Mouse (Mus musculus) forebrain, embryonic 14.5 days (tissue): ENCODE data around the gene Cers2. TPM values are rescaled to one million over a fixed set of nuclear protein-coding genes. Genes with fewer than 3 reads are reported as not detected.
A peak's percentile ranks its signal among the peaks of the same experiment; 100 is the strongest.

ENCODE experiments used
- ATAC-seq: fragments of 200-750 bp; cut with Nextera tagmentation; 2 replicates; pipeline ENCODE4 v1.8.0; 2017; ENCODE audit warnings: mild to moderate bottlenecking, moderate library complexity
- DNase-seq: peaks from one replicate; pipeline ENCODE4 v3.0.0-alpha.2; 2015; ENCODE audit warnings: low spot score
- H3K27ac ChIP-seq: fragments of 300-500 bp; sonication (generic); 2 replicates; pipeline ENCODE4 v1.5.1; 2014; ENCODE audit warnings: low read depth, mild to moderate bottlenecking, control low read depth, low read length, moderate library complexity
- H3K27me3 ChIP-seq: fragments of 300-500 bp; sonication (generic); replicated peaks from 2 replicates; pipeline ENCODE4 v1.6.1; 2014; ENCODE audit warnings: low read length, control low read depth, mixed read lengths; ENCODE audit not compliant: control insufficient read depth, insufficient read depth
- H3K36me3 ChIP-seq: fragments of 300-500 bp; sonication (generic); 2 replicates; pipeline ENCODE4 v1.6.1; 2014; ENCODE audit warnings: low read length, control low read depth; ENCODE audit not compliant: control insufficient read depth, insufficient read depth
- H3K4me1 ChIP-seq: fragments of 300-500 bp; sonication (generic); 2 replicates; pipeline ENCODE4 v1.6.1; 2014; ENCODE audit warnings: antibody characterized with exemption, low read length, control low read depth; ENCODE audit not compliant: control insufficient read depth, insufficient read depth
- H3K4me2 ChIP-seq: fragments of 300-500 bp; sonication (generic); 2 replicates; pipeline ENCODE4 v1.6.1; 2014; ENCODE audit warnings: mild to moderate bottlenecking, control low read depth, low read length
- H3K4me3 ChIP-seq: fragments of 300-500 bp; sonication (generic); 2 replicates; pipeline ENCODE4 v1.5.1; 2014; ENCODE audit warnings: low read depth, low read length, control low read depth
- H3K9ac ChIP-seq: fragments of 300-500 bp; sonication (generic); 2 replicates; pipeline ENCODE4 v1.6.1; 2014; ENCODE audit warnings: mild to moderate bottlenecking, low read length, control low read depth, moderate library complexity
- H3K9me3 ChIP-seq: fragments of 300-500 bp; sonication (generic); replicated peaks from 2 replicates; pipeline ENCODE4 v1.6.1; 2016; ENCODE audit warnings: low read length, control low read depth, mixed read lengths; ENCODE audit not compliant: control insufficient read depth
- WGBS: fragments of 180-500 bp; shearing (Covaris S2); extraction: QIAGEN DNeasy Blood & Tissue Kit; methylation state at CpG from one replicate; pipeline ENCODE4 v1.1.7; 2014; 5-methylcytosine and 5-hydroxymethylcytosine counted together
- polyA plus RNA-seq: library from polyadenylated mRNA; unstranded; fragments of >200 nt; fragmentation: Nextera tagmentation; extraction: Ambion mirVana; gene quantifications from 2 replicates; pipeline ENCODE4 v1.2.1, GENCODE M21; 2014

Gene Cers2
- 75.8 and 91.8 TPM in 2 replicates for polyA plus RNA-seq

- peak within 1 kb of the TSS; percentile 68 for H3K4me2 ChIP-seq
- no peaks in the 10 kb centered on the region for H3K9me3 ChIP-seq
- peak; percentile 48 for DNase-seq
- peak within 1 kb of the TSS; percentile 92 for H3K4me3 ChIP-seq
- peaks cover 7% of the 10 kb centered on the region for H3K4me1 ChIP-seq
- peak within 1 kb of the TSS; percentile 95 for H3K27ac ChIP-seq
- ATAC-seq: peak; percentile 15; the same call in 1 of the 2 replicates
- H3K9ac ChIP-seq: peak within 1 kb of the TSS; percentile 99
- H3K36me3 ChIP-seq: no peaks in the 10 kb centered on the region
- H3K27me3 ChIP-seq: no peaks in the 10 kb centered on the region
- WGBS: 3% methylated on average over 27 of the region's 27 CpGs
These were observed at the start of gene Cers2 for GRCm38 (mm10) chr3:95314486-95315093. Cers2 (plus strand) TSS chr3:95314791.

GRCm38 (mm10) chr3:95266052-95266451 lies 48.5 kb upstream of the Cers2 start:
- H3K27me3 ChIP-seq: no peaks in the 10 kb centered on the region
- ATAC-seq (no peak), DNase-seq (no peak)
- H3K4me2 ChIP-seq: no peak overlapping the region
- H3K9ac ChIP-seq: no peak overlapping the region
- H3K36me3 ChIP-seq: peaks cover 67% of the 10 kb centered on the region
- no peak overlapping the region for H3K27ac ChIP-seq
- no peaks in the 10 kb centered on the region for H3K4me1 ChIP-seq
- H3K4me3 ChIP-seq: no peak overlapping the region
- H3K9me3 ChIP-seq: no peaks in the 10 kb centered on the region
- WGBS: 95% methylated on average over 3 of the region's 3 CpGs

GRCm38 (mm10) chr3:95267855-95268254 lies 46.7 kb upstream of the Cers2 start:
- DNase-seq: no peak
- no peak overlapping the region for H3K4me2 ChIP-seq
- H3K4me3 ChIP-seq: no peak overlapping the region
- H3K9ac ChIP-seq: no peak overlapping the region
- H3K36me3 ChIP-seq: peaks cover 55% of the 10 kb centered on the region
- ATAC-seq: no peak
- H3K9me3 ChIP-seq: no peaks in the 10 kb centered on the region
- H3K27ac ChIP-seq: no peak overlapping the region
- H3K4me1 ChIP-seq: no peaks in the 10 kb centered on the region
- H3K27me3 ChIP-seq: no peaks in the 10 kb centered on the region

GRCm38 (mm10) chr3:95269789-95270188 lies 44.8 kb upstream of the Cers2 start:
- Histone ChIP-seq H3K9me3 (no peaks in the 10 kb centered on the region), H3K9ac (no peak overlapping the region), H3K4me1 (no peaks in the 10 kb centered on the region), H3K36me3 (peaks cover 36% of the 10 kb centered on the region), H3K4me2 (no peak overlapping the region), H3K27ac (no peak overlapping the region), H3K4me3 (no peak overlapping the region), H3K27me3 (no peaks in the 10 kb centered on the region)
- WGBS: 87% methylated on average over 5 of the region's 5 CpGs
- no peak for ATAC-seq
- no peak for DNase-seq

GRCm38 (mm10) chr3:95270766-95271364 lies 43.7 kb upstream of the Cers2 start:
- Histone ChIP-seq H3K4me2 (no peak overlapping the region), H3K4me1 (no peaks in the 10 kb centered on the region)
- WGBS: 80% methylated on average over 12 of the region's 12 CpGs

GRCm38 (mm10) chr3:95273471-95273870 lies 41.1 kb upstream of the Cers2 start:
- no peak overlapping the region for H3K9ac ChIP-seq
- WGBS: 91% methylated on average over 5 of the region's 5 CpGs
- no peak for DNase-seq
- H3K9me3 ChIP-seq: no peaks in the 10 kb centered on the region
- no peak overlapping the region for H3K27ac ChIP-seq
- no peak overlapping the region for H3K4me2 ChIP-seq
- peaks cover 9% of the 10 kb centered on the region; the same call in 1 of the 2 replicates for H3K36me3 ChIP-seq
- no peak for ATAC-seq
- no peaks in the 10 kb centered on the region for H3K4me1 ChIP-seq
- H3K4me3 ChIP-seq: no peak overlapping the region
- no peaks in the 10 kb centered on the region for H3K27me3 ChIP-seq

More at GRCm38 (mm10) chr3:95270766-95271364, 43.7 kb upstream of the Cers2 start:
- H3K27me3 ChIP-seq: no peaks in the 10 kb centered on the region
- ATAC-seq: no peak
- no peak overlapping the region for H3K27ac ChIP-seq
- H3K4me3 ChIP-seq: no peak overlapping the region
- H3K9me3 ChIP-seq: no peaks in the 10 kb centered on the region
- DNase-seq: no peak
- H3K36me3 ChIP-seq: peaks cover 31% of the 10 kb centered on the region
- no peak overlapping the region for H3K9ac ChIP-seq

- no peak for DNase-seq
- Histone ChIP-seq H3K4me2 (no peak overlapping the region), H3K36me3 (0 out of 2 replicates have a peak, but pooled peaks cover 3% of the 10 kb centered on the region), H3K4me1 (no peaks in the 10 kb centered on the region), H3K27me3 (no peaks in the 10 kb centered on the region), H3K4me3 (no peak overlapping the region), H3K9me3 (no peaks in the 10 kb centered on the region), H3K27ac (no peak overlapping the region), H3K9ac (no peak overlapping the region)
- WGBS: 98% methylated on average over 4 of the region's 4 CpGs
- no peak for ATAC-seq
These were observed 40.1 kb upstream of the Cers2 start for GRCm38 (mm10) chr3:95274453-95274852.

GRCm38 (mm10) chr3:95275161-95275560 lies 39.4 kb upstream of the Cers2 start:
- WGBS: 83% methylated on average over 6 of the region's 6 CpGs

GRCm38 (mm10) chr3:95276428-95276934 lies 38.1 kb upstream of the Cers2 start:
- no peaks in the 10 kb centered on the region for H3K9me3 ChIP-seq

More at GRCm38 (mm10) chr3:95275161-95275560, 39.4 kb upstream of the Cers2 start:
- Histone ChIP-seq H3K27ac (no peak overlapping the region), H3K4me3 (no peak overlapping the region), H3K9me3 (no peaks in the 10 kb centered on the region), H3K4me2 (no peak overlapping the region), H3K4me1 (no peaks in the 10 kb centered on the region), H3K27me3 (no peaks in the 10 kb centered on the region), H3K36me3 (0 out of 2 replicates have a peak, but pooled peaks cover 3% of the 10 kb centered on the region), H3K9ac (no peak overlapping the region)
- DNase-seq: no peak
- ATAC-seq: no peak

More at GRCm38 (mm10) chr3:95276428-95276934, 38.1 kb upstream of the Cers2 start:
- H3K4me1 ChIP-seq: no peaks in the 10 kb centered on the region
- DNase-seq (no peak), ATAC-seq (no peak)
- no peak overlapping the region for H3K9ac ChIP-seq
- no peak overlapping the region for H3K4me3 ChIP-seq
- H3K4me2 ChIP-seq: no peak overlapping the region
- WGBS: 81% methylated on average over 5 of the region's 5 CpGs
- no peaks in the 10 kb centered on the region for H3K27me3 ChIP-seq
- no peak overlapping the region for H3K27ac ChIP-seq
- H3K36me3 ChIP-seq: 0 out of 2 replicates have a peak, but pooled peaks cover 3% of the 10 kb centered on the region
